Mouse (Mus musculus): ENCODE data around the gene Slc5a10.

The Slc5a10 gene

DNA sequence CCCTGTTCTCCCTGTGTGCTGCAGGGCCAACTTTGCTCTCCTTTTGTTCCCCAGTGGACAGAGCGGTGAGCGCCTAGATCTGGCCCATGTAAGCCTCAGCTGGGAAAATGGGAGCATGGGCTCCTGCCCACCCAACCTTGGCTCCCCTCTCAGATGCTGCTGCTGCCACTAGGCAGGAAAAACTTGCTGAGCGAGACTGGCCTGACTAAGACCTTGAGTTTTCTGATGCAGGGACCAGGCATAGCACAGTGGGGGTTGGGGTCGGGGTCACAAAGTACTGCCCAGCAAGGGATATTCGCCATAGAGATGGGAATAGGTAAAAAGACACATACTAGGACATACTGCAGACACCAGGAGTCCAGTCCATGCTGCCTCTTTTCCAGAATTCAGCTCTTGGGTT lies 53.4 kb downstream of the Slc5a10 start:
- DNase-seq, result no peak

DNA sequence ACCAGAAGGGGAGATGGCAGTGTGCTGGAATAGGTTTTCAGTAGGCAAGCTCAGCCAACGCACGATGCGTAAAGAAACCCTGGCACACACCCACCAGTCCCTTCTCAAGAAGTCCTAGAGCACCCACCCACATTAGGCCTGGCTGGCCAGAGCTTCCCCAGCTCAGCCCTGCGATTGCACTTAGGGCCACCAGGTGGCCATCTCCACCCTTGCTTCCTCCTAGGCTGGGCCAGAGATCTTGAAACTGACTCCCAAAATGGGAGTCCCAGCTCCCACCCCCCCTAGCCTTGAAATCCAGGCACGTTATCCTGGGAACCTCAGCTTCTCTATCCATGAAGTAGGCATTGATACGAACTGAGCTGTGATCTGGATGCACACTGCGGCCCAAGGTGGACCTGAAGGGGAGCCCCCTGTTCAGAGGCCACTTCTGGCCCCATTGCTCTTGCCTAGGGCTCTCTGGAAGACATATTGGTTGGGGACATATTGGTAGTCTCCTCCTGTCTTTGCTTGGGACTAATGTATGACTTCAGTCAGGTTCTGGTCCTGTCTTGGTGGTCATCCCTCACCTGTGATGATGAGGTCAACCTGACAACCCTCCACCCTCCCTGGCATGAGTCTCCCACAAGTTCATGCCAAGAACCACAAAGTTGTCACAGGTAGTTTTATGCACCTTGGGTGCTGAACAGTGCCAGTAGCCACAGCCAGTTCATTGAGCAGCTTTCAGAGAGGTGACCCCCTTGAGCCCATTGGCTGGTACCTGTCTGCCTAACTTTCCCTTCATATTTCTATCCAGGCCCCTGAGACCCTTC lies 54.4 kb downstream of the Slc5a10 start:
- DNase-seq, result peak; percentile 64

- DNase-seq, result no peak
Measured at GRCm38 (mm10) chr11:61665401-61665800, 55.2 kb downstream of the Slc5a10 start.

- no peak for DNase-seq
Measured at GRCm38 (mm10) chr11:61662189-61662588, 58.4 kb downstream of the Slc5a10 start.

- DNase-seq, result no peak
Measured at GRCm38 (mm10) chr11:61660806-61661392, 59.7 kb downstream of the Slc5a10 start.

DNA sequence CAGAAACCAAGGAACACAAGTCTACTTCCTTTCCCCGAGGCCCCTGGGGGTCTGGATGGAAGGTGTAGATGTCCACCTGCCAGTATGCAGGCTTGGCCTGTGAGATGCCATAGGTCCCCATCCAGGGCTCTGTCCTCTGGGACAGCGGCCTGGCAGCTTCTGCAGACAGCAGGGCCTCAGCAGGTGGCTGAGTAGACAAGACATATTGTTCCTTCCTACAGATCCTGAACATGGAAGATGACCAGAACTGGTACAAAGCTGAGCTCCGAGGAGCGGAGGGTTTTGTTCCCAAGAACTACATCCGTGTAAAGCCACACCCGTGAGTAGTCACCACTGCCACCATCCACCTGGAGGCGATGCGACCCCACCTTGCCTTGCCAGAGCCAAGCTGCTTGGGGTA lies 60.6 kb downstream of the Slc5a10 start:
- DNase-seq, result no peak

GRCm38 (mm10) chr11:61659011-61659858 lies 61.4 kb downstream of the Slc5a10 start:
- DNase-seq, result peak; percentile 47

GRCm38 (mm10) chr11:61658360-61658922 lies 62.2 kb downstream of the Slc5a10 start:
- DNase-seq, result no peak

- DNase-seq, result no peak
Measured at GRCm38 (mm10) chr11:61657432-61657831, 63.2 kb downstream of the Slc5a10 start.

- peak; percentile 30 for DNase-seq
Measured at GRCm38 (mm10) chr11:61656148-61656850, 64.3 kb downstream of the Slc5a10 start.

DNA sequence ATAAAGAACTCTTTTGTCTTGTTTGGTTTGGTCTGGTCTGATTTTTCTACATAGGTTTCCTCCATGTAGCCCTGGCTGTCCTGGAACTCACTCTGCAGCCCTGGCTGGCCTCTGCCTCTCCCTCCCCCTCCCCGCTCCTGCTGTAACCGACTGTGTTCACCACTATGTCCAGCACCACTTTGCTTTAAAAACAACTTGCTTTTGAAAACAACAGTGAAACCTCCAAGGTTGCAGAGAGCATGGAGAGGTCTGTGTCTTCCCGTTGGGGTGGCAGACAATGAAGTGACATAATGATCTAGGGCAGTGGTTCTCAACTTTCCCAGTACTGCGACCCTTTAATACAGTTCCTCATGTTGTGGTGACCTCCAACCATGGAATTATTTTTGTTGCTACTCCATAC lies 65.0 kb downstream of the Slc5a10 start:
- DNase-seq, result no peak

- DNase-seq, result no peak
Measured at GRCm38 (mm10) chr11:61654786-61655311, 65.8 kb downstream of the Slc5a10 start.

DNA sequence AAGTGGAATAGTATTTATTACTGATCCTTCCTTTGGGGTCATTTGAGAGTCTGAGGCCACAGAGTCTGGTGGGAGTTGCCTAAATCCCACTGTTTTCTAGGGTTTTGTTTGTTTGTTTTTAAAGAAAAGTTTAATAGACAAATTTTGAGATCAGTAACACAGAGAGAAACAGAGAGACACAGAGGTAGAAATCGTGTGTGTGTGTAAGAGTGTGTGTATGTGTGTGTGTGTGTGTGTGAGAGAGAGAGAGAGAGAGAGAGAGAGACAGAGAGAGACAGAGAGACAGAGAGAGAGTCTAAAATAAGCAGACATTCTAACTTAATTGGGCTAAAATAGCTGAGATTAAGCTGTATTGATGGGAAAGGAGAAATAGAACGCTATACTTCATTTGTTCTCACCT lies 67.1 kb downstream of the Slc5a10 start:
- DNase-seq, result no peak

- DNase-seq, result peak; percentile 82
Measured at GRCm38 (mm10) chr11:61652686-61653447, 67.8 kb downstream of the Slc5a10 start, which contains the start of gene Grap. Grap (plus strand) TSS chr11:61653265.

DNA sequence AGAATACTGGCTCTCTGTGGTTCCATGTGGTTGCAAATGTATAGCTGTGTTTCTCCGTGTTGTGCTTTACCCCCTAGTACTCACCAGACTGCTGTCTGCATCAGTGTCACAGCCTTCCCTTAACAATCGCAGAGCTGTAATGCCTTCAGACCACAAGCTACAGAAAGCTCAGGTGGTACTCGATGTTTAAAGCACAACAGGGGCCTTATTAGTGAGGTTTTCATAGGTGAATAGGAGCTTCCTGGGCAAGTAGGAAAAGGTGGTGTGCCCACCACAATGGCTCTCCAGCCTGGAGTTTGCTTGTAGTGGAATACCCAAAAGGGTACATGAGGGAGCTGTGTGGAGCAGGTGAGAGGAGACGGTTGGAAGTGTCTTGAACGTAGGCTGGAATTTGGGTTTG lies 68.4 kb downstream of the Slc5a10 start:
- no peak for DNase-seq

DNA sequence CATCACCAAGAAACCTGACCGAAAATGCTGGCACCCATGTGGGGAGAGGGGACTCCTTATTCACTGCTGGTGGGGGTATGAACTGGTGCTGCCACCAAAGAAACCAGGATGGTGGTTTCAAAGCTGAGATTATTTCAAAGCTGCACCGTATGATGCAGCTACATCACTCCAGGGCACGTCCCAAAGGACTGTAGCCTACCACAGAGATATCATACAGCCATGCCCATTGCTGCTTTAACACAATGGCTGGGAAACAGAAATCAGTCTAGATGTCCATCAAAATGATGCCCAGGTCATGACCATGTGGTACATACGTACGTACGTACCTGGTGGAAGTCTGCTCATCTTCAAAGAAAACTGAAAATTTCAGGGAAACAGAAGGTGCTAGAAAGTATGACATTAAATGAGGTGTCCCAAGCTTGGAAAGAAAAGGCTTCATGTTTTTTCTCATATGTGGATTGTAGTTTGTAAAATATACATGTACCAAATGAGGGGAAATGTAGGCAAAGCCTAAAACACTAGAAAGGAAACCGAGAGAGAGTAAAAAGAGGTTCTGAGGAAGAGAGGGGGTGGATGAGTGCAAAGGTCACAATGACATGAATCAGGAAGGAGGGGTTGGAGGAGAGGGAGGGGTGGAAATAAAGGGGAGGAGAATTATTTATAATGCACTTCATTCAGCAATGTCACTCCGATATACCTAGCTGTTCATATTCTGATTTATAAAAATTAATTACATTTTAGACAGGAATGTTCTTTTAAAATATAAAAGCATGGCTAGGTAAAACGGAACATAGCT lies 70.0 kb downstream of the Slc5a10 start:
- DNase-seq, result no peak

- DNase-seq, result no peak
Measured at GRCm38 (mm10) chr11:61649626-61650025, 71.0 kb downstream of the Slc5a10 start.

DNA sequence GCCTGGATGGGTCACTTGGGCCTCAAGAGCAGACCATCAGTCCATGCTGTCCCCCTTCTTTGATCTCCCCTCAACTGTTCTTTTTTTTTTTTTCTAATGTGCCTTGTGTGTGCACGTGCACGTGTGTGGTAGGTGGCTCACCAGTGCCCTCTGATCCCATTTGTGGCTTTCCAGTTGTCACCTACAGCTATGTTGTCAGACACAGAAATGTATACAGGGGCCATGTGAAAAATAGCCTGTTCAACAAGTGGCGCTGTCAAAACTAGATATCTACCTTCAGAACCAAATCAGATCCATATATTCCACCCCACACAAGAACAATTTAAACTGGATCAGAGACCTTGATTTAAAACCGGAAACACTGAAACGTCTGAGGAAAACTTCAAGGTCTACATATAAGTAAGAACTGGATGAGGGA lies 71.5 kb downstream of the Slc5a10 start:
- no peak for DNase-seq

DNA sequence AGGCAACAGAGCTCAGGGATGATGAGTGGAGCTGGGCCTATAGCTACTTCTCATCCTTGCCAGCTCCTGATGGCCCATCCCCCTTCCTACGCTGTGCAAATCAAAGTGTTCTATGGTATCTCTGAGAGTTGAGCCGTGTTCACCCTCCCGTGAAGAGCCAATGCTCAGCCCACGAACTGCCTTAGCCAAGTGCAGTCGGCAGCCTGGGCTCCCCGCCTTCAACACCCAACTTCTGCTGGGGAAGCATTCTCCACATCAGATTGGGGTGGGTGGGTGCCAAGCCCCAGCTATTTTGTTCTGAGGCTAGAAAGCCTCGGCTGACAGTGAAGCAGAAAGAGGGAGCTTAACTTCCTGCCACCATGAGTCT lies 71.9 kb downstream of the Slc5a10 start:
- DNase-seq, result no peak

GRCm38 (mm10) chr11:61647956-61648748 lies 72.5 kb downstream of the Slc5a10 start:
- peak; percentile 53 for DNase-seq
